Mouse (Mus musculus): Measurements from ENCODE around the gene Ddah1.

The Ddah1 gene

GRCm38 (mm10) chr3:145763642-145763972, 5.1 kb downstream of the Ddah1 start:
- no peak for DNase-seq (ENCODE audit: low spot score in 2 of 2)

GRCm38 (mm10) chr3:145764416-145764815, 5.9 kb downstream of the Ddah1 start:
- DNase-seq (ENCODE audit: low spot score in 2 of 2): no peak

DNA sequence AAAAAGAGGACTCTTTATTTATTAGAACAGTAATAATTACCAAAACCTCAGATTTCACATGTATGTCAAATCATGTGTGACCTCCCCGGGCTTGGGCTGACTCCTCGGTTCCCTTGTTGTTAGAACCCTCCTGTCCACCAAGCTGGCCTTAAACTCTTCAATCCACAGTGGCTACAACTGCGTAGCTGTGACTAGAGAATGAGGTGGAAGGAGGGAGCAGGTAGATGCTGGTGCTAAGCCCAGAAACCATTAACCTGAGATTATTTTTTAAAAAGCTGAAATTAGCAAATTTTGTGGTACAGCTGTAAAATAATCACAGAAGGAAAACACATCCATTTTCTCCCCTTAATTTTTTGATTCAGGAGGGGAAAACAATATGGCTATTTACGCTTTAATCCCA, 10.0 kb downstream of the Ddah1 start:
- DNase-seq (ENCODE audit: low spot score in 2 of 2): no peak

DNA sequence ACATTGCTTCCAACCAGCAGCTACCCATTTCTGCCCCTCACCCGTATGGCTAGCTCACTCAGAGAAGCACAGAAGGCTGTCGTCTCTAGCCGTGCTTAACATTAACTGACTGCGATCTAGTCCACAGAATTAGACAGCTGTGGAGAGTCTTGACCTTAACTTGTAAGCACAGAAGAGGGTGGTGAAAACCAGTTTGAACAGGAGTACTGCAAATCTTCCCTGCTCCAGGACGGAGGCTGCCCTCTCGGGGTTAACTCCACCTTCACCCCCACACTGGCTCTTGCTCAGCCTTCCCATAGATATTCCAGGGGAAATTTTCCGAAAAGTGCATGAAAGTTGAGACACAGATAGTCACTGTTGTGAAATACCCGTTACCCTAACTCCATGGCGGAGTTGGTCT, 14.9 kb downstream of the Ddah1 start:
- DNase-seq (ENCODE audit: low spot score in 2 of 2): no peak

DNA sequence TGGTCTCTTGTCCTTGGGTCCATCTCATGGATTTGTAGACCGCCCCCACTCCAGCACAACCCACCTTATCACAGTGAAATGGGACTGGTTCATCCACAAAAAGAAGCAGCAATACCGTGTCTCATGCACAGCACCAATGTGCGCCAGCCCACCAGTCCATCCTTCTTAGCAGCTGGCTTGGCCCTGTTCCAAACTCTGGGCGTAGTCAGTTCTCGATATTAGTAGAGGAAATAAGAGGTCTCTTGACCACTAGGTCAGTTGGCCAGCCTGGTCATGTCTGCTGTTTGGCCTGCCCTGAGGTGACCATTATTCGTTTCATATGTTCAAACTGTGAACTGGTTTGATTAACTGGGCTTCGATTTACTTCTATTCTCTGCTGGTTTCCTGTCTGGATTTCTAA, 15.9 kb downstream of the Ddah1 start:
- DNase-seq (ENCODE audit: low spot score in 2 of 2): no peak

- DNase-seq (ENCODE audit: low spot score in 2 of 2): no peak
Observed at GRCm38 (mm10) chr3:145775236-145775635, 16.8 kb downstream of the Ddah1 start.

- DNase-seq (ENCODE audit: low spot score in 2 of 2): no peak
Observed at GRCm38 (mm10) chr3:145775862-145776261, 17.4 kb downstream of the Ddah1 start.

DNA sequence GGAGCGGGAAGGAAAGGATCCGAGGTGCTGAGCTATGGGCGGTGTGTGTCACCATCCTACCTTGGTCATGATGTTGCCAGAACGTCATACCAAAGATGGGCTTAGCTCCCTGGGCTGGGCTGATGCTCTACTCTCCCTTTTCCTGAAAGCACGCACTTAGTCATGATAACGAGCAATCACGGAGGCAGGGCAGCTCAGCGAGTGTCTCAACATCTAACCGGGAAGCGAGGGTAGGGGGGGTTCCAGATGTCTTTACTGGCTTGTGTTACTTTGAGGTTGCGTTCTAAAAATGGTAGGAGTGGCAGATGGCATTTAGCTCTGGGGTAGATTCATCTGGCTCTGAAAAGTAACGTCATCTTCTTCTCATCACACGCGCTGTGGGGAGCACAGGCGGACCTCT, 18.5 kb downstream of the Ddah1 start:
- DNase-seq (ENCODE audit: low spot score in 2 of 2): no peak

DNA sequence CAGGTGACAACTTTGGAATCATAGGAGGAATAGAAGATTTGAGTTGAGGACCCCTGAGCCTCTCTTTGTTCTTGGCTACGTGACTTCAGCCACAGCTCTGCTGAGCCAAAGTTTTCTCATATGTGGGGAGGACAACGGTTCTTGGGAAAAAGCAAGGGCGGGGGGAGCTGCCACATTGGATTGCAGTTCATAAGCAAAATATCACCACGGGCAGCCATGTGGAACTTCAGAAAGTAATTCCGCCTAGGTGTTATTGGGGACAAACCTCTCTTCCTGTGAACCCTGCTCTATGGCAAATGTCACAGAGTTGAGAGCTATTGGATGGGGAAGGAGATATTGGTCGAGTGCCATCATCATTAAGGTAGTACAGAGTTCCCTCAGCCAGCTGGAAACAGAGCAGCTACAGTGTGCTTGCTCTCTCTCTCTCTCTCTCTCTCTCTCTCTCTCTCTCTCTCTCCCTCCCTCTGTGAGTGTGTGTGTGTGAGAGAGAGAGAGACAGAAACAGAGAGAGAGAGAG, 20.0 kb downstream of the Ddah1 start:
- DNase-seq (ENCODE audit: low spot score in 2 of 2): no peak

- no peak for DNase-seq (ENCODE audit: low spot score in 2 of 2)
Observed at GRCm38 (mm10) chr3:145779279-145779973, 21.0 kb downstream of the Ddah1 start.

DNA sequence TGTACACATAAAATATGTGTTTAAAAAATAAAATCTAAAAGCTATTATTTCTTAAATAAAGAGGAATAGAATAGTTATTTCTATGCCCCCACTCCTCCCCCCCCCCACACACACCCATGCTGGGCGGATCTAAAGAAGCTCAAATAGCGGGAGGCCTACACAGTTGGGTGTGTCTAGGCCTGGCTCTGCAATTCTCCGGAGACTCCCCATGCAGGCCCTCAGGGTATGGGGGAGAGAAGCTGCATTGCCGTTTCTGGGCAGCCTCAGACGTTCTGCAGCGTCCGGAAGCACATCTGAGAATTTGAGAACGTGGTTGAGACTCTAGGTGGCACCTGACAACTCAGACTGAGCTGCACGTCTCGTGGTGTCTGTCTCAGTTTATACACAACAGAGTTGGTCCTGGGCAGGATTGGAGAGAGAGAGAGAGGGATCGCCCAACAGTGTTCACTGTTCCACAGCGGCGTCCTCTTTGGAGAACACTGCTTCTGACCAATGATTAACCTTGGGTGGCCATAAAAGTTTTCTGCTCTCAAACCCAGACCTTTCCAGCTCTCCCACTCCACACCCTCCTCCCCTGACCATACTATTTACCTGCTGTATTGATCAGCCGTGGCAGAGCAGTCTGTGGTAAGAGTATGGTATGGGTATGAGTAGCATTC, 22.4 kb downstream of the Ddah1 start:
- DNase-seq (ENCODE audit: low spot score in 2 of 2): no peak

- no peak for DNase-seq (ENCODE audit: low spot score in 2 of 2)
Observed at GRCm38 (mm10) chr3:145785244-145785643, 26.8 kb downstream of the Ddah1 start.

DNA sequence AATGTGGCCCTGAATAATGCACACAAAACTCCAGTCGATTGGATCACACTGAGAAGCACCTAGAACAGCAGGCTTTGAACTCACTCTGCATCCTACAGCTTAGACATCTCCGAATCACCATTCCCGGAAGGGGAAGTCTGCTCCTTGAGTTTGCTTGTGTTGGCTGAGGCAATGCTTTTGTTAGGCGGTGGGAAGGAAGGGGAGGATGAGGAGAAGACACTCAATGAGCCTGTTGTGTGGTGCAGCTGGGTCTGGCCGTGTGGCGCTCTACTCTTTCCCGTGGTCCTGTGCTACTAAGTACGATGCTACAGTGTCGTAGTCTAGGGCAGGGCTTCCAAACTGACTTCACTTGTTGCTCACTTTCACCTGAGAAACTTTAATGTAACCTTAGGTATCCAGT, 28.8 kb downstream of the Ddah1 start:
- DNase-seq (ENCODE audit: low spot score in 2 of 2): no peak

DNA sequence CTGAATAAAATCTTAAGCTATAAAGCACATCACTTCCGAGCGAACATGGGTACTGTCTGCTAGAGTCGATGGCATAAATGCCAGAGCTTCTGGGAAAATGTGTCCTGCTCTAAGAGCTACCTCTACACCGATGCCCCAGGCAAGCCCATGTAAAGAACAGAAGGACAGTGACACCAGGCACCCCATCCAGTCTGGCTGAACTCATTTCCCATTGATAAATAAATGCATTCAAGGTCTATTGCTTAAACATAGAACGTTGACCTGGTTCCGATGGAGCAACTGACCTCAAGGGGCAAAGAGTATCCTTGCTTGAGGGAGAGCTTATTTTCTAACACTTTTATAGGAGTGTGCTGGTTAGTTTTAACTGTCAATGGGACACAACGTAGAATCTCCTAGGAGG, 30.6 kb downstream of the Ddah1 start:
- DNase-seq (ENCODE audit: low spot score in 2 of 2): no peak

- DNase-seq (ENCODE audit: low spot score in 2 of 2): no peak
Observed at GRCm38 (mm10) chr3:145790233-145790632, 31.8 kb downstream of the Ddah1 start.

DNA sequence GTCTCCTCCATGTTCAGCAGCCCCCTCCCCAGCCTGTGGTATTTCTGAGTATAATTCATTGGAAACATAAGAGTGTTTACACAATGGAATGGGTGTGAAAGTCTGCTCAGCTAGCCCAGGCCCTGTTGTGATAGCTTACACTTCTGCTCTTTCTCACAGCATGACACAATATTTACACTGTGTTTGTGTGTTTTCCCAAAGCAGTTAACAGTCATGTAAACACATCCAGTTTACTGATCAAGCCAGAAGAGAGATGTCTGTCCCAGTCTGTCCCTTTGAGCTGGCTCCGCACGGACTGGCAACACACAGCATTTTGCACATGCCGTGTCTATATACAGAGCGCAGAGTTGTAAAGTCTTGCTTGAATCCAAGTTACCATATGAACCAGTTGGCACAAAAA, 32.2 kb downstream of the Ddah1 start:
- DNase-seq (ENCODE audit: low spot score in 2 of 2): no peak

- no peak for DNase-seq (ENCODE audit: low spot score in 2 of 2)
Observed at GRCm38 (mm10) chr3:145794355-145794754, 35.9 kb downstream of the Ddah1 start.

- DNase-seq (ENCODE audit: low spot score in 2 of 2): no peak
Observed at GRCm38 (mm10) chr3:145795896-145796295, 37.4 kb downstream of the Ddah1 start.

DNA sequence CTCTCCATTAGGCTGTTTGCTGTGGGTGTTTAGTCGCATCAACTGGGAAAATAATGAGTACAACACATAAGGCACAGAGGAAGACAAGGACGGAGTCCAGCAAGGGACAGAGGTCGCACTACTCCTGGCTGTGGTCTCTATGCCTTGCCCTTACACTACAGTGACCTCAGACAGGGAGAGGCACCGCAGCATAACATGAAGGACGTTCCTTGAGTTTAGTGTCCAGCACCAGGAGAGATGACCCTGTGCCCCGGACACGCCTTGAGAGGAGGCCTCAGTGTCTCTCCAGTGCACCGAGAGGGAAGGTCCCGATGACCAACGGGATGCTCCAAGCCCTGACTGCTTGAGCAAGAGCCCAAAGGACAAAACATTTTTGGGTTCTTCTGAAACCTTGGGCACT, 39.6 kb downstream of the Ddah1 start:
- no peak for DNase-seq (ENCODE audit: low spot score in 2 of 2)

- no peak for DNase-seq (ENCODE audit: low spot score in 2 of 2)
Observed at GRCm38 (mm10) chr3:145798751-145799188, 40.3 kb downstream of the Ddah1 start.

DNA sequence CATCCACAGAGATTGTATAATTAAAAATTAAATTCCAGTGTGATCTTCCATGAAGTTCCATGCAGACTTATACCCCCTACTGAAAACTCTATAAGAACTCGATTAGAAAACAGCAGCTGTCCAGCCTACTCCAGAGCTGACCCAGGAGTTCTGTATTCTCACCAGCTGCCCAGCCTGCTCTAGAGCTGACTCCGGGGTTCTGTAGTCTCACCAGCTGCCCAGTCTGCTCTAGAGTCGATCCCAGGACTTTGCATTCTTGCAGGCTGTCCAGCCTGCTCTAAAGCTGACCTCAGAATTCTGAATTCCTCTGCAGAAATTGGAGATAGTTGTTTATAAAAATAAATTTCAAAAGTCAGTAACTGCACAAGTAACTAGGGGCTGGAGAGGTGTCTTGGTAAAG, 40.9 kb downstream of the Ddah1 start:
- no peak for DNase-seq (ENCODE audit: low spot score in 2 of 2)

- DNase-seq (ENCODE audit: low spot score in 2 of 2): no peak
Observed at GRCm38 (mm10) chr3:145802106-145802505, 43.6 kb downstream of the Ddah1 start.

- DNase-seq (ENCODE audit: low spot score in 2 of 2): no peak
Observed at GRCm38 (mm10) chr3:145805848-145806247, 47.4 kb downstream of the Ddah1 start.

DNA sequence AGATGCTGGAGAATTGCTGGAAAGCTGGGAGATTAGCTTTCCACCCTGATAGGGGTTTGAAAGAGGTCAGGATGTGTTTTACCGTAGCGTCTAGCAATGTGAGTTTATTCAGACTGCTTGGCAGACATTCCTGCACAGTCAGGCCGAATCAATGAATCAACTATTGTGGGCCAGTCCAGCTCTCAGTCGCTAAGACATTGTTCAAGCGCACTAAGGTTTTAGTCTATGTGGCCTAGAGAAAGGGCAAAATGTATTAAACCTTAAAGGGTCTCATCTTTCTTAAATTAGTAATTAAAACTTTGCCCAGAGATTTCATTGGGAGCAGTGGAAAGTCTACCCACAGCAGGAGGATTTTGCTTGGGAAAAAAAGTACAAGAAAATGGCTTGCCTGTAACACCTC, 48.0 kb downstream of the Ddah1 start:
- DNase-seq (ENCODE audit: low spot score in 2 of 2): no peak
